Mouse (Mus musculus) right cerebral cortex, adult 2 months (tissue): ENCODE results near the gene Acpp.
"Not testable (repeated sequence)": the region's sequence is repeated elsewhere in the genome, so short reads cannot be mapped to it uniquely, and the experiment has no call there.

Experiments
- DNase-seq, 2 experiments: peaks; one replicate each; pipeline ENCODE4 v3.0.0; 2021 to 2022; ENCODE audit warnings: low spot score in 2 of 2

Acpp gene

GRCm38 (mm10) chr9:104337183-104337931, at the start of gene Acpp:
TSS of gene Acpp (minus strand) at chr9:104337748.
- no peak for DNase-seq

- peak in 1 of 2 experiments; percentile 21 for DNase-seq
Measured at GRCm38 (mm10) chr9:104382571-104383170, 45.1 kb upstream of the Acpp start.

- peak; percentile 35 to 59 for DNase-seq
Measured at GRCm38 (mm10) chr9:104379532-104380162, 42.1 kb upstream of the Acpp start.

GRCm38 (mm10) chr9:104375573-104375972, 38.0 kb upstream of the Acpp start:
- peak in 1 of 2 experiments; percentile 16 for DNase-seq

DNA sequence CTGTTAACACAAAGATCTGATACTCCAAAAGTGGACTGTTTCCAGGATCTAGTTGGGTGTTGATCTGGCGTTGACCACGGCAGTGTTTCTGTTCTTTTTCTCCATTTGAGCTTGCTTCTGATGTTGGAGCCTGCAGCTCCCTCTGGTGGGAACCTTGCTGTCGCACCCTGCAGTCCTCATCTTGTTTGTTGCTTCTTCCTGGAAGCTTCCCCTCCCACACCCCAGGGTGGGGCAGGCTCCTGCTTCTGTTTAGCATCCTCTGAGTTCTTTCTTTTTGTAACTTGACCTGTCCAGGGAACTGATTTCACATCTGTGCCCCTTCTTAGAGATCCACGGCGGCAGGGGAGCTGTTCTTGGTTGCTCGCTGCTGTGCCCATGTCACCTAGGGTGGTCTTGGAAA, 35.7 kb upstream of the Acpp start:
- DNase-seq: peak; percentile 75 to 80

- DNase-seq: no peak
Measured at GRCm38 (mm10) chr9:104366983-104367382, 29.4 kb upstream of the Acpp start.

DNA sequence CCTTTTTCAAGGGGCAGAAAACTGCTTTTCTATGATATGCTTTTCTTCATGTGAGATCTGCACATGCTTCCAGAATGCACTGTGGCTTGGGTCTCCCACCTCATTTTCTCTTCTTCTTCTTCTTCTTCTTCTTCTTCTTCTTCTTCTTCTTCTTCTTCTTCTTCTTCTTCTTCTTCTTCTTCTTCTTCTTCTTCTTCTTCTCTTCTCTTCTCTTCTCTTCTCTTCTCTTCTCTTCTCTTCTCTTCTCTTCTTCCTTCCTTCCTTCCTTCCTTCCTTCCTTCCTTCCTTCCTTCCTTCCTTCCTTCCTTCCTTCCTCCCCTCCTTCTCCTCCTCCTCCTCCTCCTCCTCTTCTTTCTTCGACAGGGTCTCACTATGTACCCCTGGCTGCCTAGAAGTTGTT, 24.4 kb upstream of the Acpp start:
- DNase-seq: not testable (repeated sequence)

- DNase-seq: no peak
Measured at GRCm38 (mm10) chr9:104361073-104361891, 23.7 kb upstream of the Acpp start.

GRCm38 (mm10) chr9:104360389-104360788, 22.8 kb upstream of the Acpp start:
- DNase-seq: no peak

GRCm38 (mm10) chr9:104355521-104356270, 18.1 kb upstream of the Acpp start:
- no peak for DNase-seq

- peak; percentile 32 to 40 for DNase-seq
Measured at GRCm38 (mm10) chr9:104344136-104344535, 6.6 kb upstream of the Acpp start.

GRCm38 (mm10) chr9:104339483-104339882, 1.9 kb upstream of the Acpp start:
- DNase-seq: no peak

DNA sequence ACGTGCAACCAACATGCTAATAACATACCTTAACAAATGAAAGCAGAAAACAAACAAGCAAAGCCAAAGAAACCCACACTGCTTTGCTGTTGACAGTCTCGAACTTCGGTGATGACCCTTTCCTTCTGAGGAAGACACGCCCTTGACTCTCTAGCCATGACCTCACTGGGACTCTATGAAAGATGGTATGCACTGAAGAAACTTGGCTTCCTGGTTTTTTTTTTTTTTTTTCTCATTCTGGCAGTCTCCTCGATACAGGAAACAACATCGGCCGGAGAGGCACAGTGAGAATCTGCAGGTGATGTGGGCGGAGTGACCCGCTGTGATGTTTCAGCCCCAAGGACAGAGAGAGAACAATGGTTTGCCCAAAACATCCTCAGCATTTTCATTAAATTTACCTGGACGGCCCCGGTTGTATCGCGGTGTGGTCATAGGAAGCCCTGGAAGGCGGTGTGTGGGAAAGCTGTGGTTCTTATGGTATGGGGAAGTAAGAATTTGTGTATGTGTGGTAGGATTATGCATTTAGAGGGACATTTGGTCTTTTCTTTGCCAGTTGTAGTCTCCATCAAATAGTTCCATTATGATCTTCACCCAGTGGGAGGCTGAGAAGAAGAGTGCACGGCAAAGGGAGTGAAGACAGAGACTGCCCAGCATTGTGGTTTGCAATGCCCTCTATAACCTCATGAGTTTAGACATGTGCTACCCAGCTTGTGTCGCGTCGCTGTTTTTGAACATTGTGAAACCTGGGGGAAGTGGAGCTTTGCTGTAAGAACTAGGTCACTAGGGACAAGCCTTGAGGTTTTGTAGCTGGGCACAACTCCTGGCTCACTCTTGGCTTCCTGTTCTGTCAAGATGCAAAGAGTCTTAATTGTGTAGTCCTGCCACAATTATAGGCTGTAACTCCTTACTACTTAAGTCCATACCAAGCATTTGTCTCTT, 1.2 kb upstream of the Acpp start:
- DNase-seq: no peak

DNA sequence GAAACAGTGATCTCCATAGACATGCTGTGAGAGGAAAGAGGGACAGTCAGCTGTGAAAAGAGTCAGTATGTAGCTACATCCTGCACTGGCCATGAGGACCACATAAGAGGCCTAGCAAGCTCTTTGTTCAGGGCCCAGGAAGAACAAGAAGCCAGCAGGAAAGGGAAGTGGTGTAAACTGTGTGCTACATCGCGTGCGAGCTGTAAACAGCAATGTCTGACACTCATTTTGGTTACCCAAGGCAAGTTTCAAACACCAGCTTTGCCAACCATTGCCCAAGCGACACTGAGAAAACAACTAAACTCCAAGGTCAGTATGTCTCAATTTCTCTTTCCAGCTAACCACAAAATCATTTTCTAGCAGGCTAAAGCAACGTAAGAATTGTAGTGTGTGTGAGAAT, 6.2 kb downstream of the Acpp start:
- no peak for DNase-seq

GRCm38 (mm10) chr9:104328655-104329054, 8.9 kb downstream of the Acpp start:
- DNase-seq: no peak

GRCm38 (mm10) chr9:104321519-104321918, 16.0 kb downstream of the Acpp start:
- no peak for DNase-seq

- DNase-seq: no peak
Measured at GRCm38 (mm10) chr9:104316351-104316750, 21.2 kb downstream of the Acpp start.

DNA sequence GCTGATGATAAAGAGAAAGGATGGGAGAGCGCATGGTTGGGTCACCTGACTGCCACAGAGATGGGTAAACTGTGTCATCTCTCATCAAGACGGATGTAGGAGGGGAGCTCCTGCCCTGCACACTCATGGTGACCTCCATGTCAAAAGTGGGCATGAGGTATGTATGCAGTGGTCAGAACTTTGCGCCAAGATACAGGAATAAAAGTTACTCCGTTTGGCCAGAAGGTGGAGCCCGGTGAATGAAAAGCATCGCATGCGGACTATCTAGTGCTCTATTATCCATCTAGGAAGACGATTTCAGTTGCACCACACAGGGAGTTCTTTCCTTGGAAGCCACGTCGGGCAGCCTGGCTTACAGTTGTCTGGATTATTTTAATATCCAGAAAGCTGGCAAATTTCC, 22.0 kb downstream of the Acpp start:
- peak; percentile 52 to 67 for DNase-seq

- peak; percentile 90 to 92 for DNase-seq
Measured at GRCm38 (mm10) chr9:104306734-104307133, 30.8 kb downstream of the Acpp start.
